Mouse (Mus musculus): ENCODE data around the gene Il22ra2. TPM values are rescaled to one million over a fixed set of nuclear protein-coding genes. Genes with fewer than 3 reads are reported as not detected.
"Not testable (repeated sequence)": the region's sequence is repeated elsewhere in the genome, so short reads cannot be mapped to it uniquely, and the experiment has no call there.

The Il22ra2 gene
- polyA plus RNA-seq, 1 experiment from 2014 or later = not detected

DNA sequence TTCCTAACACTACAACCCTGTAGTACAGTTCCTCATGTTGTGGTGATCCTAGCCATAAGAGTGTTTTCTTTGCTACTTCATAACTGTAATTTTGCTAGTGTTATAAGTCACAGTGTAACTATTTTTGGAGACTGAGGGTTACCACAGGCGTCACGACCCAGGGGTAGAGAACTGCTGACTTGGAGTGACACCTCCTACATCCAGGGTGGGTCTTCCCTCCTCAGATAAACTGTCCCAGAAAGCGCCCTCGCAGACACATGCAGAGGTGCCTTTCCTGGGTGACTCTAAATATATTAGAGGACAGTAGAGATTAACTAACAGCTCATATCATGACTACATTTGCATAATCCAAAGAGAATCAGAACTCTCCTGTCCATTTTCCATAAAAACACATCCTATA is 24.9 kb upstream of the Il22ra2 start:
- no peak overlapping the region for H3K27ac ChIP-seq (ENCODE audit: low read length)
- no peak for ATAC-seq (replicated peaks; ENCODE audit: extremely low read depth, insufficient read depth, low FRiP score)
- WGBS = 53% methylated on average over 4 of the region's 4 CpGs
- H3K4me1 ChIP-seq (ENCODE audit: control insufficient read depth, insufficient read depth, low read length) = peaks cover 18% of the 10 kb centered on the region
- H3K9me3 ChIP-seq (replicated peaks; ENCODE audit: control insufficient read depth, low read length) = no peaks in the 10 kb centered on the region
- no peak overlapping the region for H3K4me2 ChIP-seq (ENCODE audit: low read depth, low read length)
- no peaks in the 10 kb centered on the region for H3K27me3 ChIP-seq (ENCODE audit: control insufficient read depth, insufficient read depth, low read length)
- H3K9ac ChIP-seq (ENCODE audit: low read length) = 0 out of 2 replicates have a peak overlapping the region, but pooled peaks have one; percentile 3
- H3K36me3 ChIP-seq (ENCODE audit: control insufficient read depth, insufficient read depth) = peaks cover 21% of the 10 kb centered on the region
- H3K4me3 ChIP-seq (ENCODE audit: low read length) = no peak overlapping the region

DNA sequence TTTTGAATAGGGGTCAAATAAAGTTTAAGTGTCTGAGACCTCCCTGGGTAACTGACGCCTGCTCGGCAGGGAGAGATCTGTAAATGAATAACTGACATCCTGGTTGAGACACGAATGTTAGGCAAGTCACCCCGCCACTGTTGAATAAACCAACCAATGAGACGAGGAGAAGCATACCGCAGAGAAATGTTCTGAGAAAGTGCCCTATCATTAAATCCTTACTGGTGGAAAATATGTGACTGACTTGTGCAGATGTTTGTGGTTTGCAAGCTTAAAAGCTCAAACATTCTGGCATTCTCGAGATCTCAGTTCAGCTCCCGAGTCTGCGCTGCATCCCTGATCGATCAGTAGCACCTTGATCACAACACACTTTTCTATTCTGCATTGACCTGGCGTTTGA is 23.7 kb upstream of the Il22ra2 start:
- peaks cover 32% of the 10 kb centered on the region for H3K36me3 ChIP-seq (ENCODE audit: control insufficient read depth, insufficient read depth)
- H3K4me3 ChIP-seq (ENCODE audit: low read length) = no peak overlapping the region
- ATAC-seq (replicated peaks; ENCODE audit: extremely low read depth, insufficient read depth, low FRiP score) = no peak
- 75% methylated on average over 11 of the region's 11 CpGs for WGBS
- H3K9ac ChIP-seq (ENCODE audit: low read length) = no peak overlapping the region
- H3K4me1 ChIP-seq (ENCODE audit: control insufficient read depth, insufficient read depth, low read length) = peaks cover 13% of the 10 kb centered on the region
- no peak overlapping the region for H3K27ac ChIP-seq (ENCODE audit: low read length)
- H3K9me3 ChIP-seq (replicated peaks; ENCODE audit: control insufficient read depth, low read length) = no peaks in the 10 kb centered on the region
- no peaks in the 10 kb centered on the region for H3K27me3 ChIP-seq (ENCODE audit: control insufficient read depth, insufficient read depth, low read length)
- no peak overlapping the region for H3K4me2 ChIP-seq (ENCODE audit: low read depth, low read length)

DNA sequence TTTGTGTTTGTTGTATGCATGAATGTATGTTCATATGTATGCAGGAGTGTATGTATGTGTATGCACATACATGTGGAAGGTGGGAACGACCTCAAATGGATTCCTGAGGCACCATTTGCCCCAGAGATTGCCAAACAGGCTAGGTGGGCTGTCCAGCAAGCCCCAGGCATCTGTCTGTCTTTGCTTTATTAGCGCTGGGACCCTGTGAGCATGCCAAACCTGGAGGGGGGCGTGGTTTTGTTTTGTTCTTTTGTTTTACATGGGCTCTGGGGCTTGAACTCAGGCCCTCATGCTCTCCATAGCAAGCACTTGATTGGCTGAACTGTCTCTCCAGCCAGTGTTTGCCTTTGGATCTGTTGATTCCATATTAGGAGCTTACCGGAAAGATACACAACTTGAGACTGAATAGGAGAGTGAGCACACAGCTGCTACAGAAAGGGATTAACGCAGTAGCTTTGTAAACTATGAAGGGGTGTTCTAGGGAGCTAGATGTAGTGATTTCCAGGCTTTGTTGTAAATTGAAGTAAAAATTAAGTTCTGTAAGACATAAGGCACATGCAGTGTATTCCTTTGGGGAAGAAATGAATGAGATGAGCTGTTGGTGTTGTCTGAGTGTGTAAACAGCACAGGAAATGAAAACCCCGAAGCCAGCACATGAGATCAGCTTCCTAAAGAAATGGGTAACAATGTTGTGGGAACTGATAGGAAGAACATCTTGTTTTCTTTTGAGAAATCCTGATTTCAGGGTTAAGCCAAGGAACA is 22.3 kb upstream of the Il22ra2 start:
- H3K9me3 ChIP-seq (replicated peaks; ENCODE audit: control insufficient read depth, low read length) = no peaks in the 10 kb centered on the region
- WGBS = 73% methylated on average over 6 of the region's 6 CpGs
- H3K4me2 ChIP-seq (ENCODE audit: low read depth, low read length) = no peak overlapping the region
- no peak overlapping the region for H3K27ac ChIP-seq (ENCODE audit: low read length)
- peaks cover 42% of the 10 kb centered on the region for H3K36me3 ChIP-seq (ENCODE audit: control insufficient read depth, insufficient read depth)
- no peak overlapping the region for H3K4me3 ChIP-seq (ENCODE audit: low read length)
- 0 out of 2 replicates have a peak, but pooled peaks cover under 1% of the 10 kb centered on the region for H3K4me1 ChIP-seq (ENCODE audit: control insufficient read depth, insufficient read depth, low read length)
- ATAC-seq (replicated peaks; ENCODE audit: extremely low read depth, insufficient read depth, low FRiP score) = no peak
- H3K27me3 ChIP-seq (ENCODE audit: control insufficient read depth, insufficient read depth, low read length) = no peaks in the 10 kb centered on the region
- H3K9ac ChIP-seq (ENCODE audit: low read length) = no peak overlapping the region

DNA sequence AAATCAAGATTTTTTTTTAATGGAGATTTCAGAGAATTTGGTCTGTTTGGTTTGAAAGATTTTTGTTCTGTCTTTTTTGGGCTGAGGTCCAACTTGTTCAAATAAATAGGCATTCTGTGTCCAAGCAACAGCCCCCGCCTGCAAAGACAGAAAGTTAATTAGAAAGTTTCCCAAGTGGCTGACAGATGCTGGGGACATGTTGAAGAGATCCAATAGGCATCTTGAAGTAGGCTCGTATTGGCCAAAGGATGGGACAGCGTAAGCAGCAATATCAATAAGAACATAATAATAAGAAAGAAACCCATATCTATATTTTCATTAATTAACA is 21.7 kb upstream of the Il22ra2 start:
- H3K9me3 ChIP-seq (replicated peaks; ENCODE audit: control insufficient read depth, low read length) = no peaks in the 10 kb centered on the region
- H3K4me1 ChIP-seq (ENCODE audit: control insufficient read depth, insufficient read depth, low read length) = no peaks in the 10 kb centered on the region
- H3K4me3 ChIP-seq (ENCODE audit: low read length) = no peak overlapping the region
- ATAC-seq (replicated peaks; ENCODE audit: extremely low read depth, insufficient read depth, low FRiP score) = no peak
- WGBS = 82% methylated on average over 3 of the region's 3 CpGs
- no peak overlapping the region for H3K4me2 ChIP-seq (ENCODE audit: low read depth, low read length)
- peaks cover 47% of the 10 kb centered on the region for H3K36me3 ChIP-seq (ENCODE audit: control insufficient read depth, insufficient read depth)
- no peak overlapping the region for H3K9ac ChIP-seq (ENCODE audit: low read length)
- H3K27ac ChIP-seq (ENCODE audit: low read length) = no peak overlapping the region
- no peaks in the 10 kb centered on the region for H3K27me3 ChIP-seq (ENCODE audit: control insufficient read depth, insufficient read depth, low read length)

DNA sequence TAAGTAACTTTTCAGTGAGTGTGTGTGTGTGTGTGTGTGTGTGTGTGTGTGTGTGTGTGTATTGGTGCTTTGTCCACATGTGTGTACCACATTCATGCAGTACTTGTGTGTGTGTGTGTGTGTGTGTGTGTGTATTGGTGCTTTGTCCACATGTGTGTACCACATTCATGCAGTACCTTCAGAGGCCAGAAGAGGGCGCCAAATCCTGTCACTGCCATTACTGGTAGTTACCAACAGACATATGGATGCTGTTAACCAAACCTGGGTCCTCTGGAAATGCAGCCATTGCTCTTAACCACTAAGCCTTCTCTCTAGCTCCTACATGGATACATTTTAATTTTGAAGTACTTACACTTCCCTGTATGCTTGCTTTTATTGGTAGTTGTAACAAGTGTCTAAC is 20.3 kb upstream of the Il22ra2 start:
- not testable (repeated sequence) for H3K4me1 ChIP-seq (ENCODE audit: control insufficient read depth, insufficient read depth, low read length); ATAC-seq (replicated peaks; ENCODE audit: extremely low read depth, insufficient read depth, low FRiP score); H3K9ac ChIP-seq (ENCODE audit: low read length); H3K4me3 ChIP-seq (ENCODE audit: low read length); H3K27me3 ChIP-seq (ENCODE audit: control insufficient read depth, insufficient read depth, low read length); H3K27ac ChIP-seq (ENCODE audit: low read length); H3K9me3 ChIP-seq (replicated peaks; ENCODE audit: control insufficient read depth, low read length); H3K4me2 ChIP-seq (ENCODE audit: low read depth, low read length)
- peaks cover 61% of the 10 kb centered on the region for H3K36me3 ChIP-seq (ENCODE audit: control insufficient read depth, insufficient read depth)
- 33% methylated on average over 1 of the region's 1 CpGs for WGBS

DNA sequence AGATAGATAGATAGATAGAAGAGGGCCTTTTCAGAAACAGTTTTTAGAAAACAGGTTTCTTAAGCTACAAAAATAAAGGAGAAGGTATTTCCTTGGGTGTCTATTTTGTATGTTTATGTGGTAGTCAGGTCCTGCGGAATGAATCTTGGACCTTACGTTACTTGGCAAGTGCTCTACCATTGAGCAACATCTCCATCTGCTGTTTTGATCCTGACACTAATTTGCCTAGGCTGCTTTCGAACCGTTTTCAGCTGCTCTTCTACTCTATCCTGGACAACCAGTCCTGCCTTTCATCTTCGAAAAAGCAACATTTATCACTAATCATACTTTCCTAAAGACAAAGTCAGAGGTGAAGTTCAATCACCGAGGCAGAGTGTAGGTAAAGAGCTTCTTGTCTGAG is 18.6 kb upstream of the Il22ra2 start:
- no peak for ATAC-seq (replicated peaks; ENCODE audit: extremely low read depth, insufficient read depth, low FRiP score)
- H3K27me3 ChIP-seq (ENCODE audit: control insufficient read depth, insufficient read depth, low read length) = no peaks in the 10 kb centered on the region
- H3K4me1 ChIP-seq (ENCODE audit: control insufficient read depth, insufficient read depth, low read length) = no peaks in the 10 kb centered on the region
- no peak overlapping the region for H3K27ac ChIP-seq (ENCODE audit: low read length)
- no peak overlapping the region for H3K9ac ChIP-seq (ENCODE audit: low read length)
- 89% methylated on average over 6 of the region's 6 CpGs for WGBS
- no peak overlapping the region for H3K4me3 ChIP-seq (ENCODE audit: low read length)
- H3K9me3 ChIP-seq (replicated peaks; ENCODE audit: control insufficient read depth, low read length) = no peaks in the 10 kb centered on the region
- H3K4me2 ChIP-seq (ENCODE audit: low read depth, low read length) = no peak overlapping the region
- H3K36me3 ChIP-seq (ENCODE audit: control insufficient read depth, insufficient read depth) = peaks cover 70% of the 10 kb centered on the region

DNA sequence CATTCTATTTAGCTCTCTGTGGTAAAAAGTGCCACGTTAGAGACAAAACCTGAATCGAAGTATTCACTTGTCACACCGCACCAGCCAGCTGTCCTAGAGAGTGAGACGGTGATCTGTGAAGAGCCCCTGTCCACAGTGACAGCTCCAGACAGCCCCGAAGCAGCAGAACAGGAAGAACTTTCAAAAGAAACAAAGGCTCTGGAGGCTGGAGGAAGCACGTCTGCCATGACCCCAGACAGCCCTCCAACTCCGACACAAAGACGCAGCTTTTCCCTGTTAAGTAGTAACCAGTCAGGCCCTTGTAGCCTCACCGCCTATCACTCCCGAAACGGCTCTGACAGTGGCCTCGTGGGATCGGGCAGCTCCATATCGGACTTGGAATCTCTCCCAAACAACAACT is 12.7 kb upstream of the Il22ra2 start:
- Histone ChIP-seq H3K27me3 (ENCODE audit: control insufficient read depth, insufficient read depth, low read length) (no peaks in the 10 kb centered on the region), H3K9me3 (replicated peaks; ENCODE audit: control insufficient read depth, low read length) (no peaks in the 10 kb centered on the region), H3K4me1 (ENCODE audit: control insufficient read depth, insufficient read depth, low read length) (peaks cover 13% of the 10 kb centered on the region), H3K4me3 (ENCODE audit: low read length) (no peak overlapping the region), H3K9ac (ENCODE audit: low read length) (no peak overlapping the region), H3K4me2 (ENCODE audit: low read depth, low read length) (no peak overlapping the region), H3K36me3 (ENCODE audit: control insufficient read depth, insufficient read depth) (peaks cover 48% of the 10 kb centered on the region), H3K27ac (ENCODE audit: low read length) (peak overlapping the region; percentile 6; the same call in 1 of the 2 replicates)
- 54% methylated on average over 14 of the region's 14 CpGs for WGBS
- peak; percentile 12; the same call in 1 of the 2 replicates for ATAC-seq (replicated peaks; ENCODE audit: extremely low read depth, insufficient read depth, low FRiP score)

DNA sequence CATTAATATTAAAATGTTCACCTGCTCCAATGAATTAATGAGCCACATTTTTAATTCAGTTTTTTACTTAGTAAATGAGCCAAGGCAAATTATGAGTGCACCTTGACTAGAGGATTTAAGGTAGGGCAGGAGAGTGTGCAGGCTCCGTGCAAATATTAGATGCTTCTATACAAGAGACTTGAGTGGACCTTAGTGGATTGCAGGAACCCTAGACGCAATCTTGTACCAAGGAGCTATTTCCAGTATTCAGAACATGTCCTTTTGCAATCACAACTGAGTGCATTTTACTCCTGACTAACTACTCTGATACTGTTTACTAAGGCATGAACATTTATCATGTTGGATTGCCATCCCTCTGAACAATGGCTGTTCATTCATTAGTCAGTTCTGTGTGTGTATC is 10.2 kb upstream of the Il22ra2 start:
- H3K4me2 ChIP-seq (ENCODE audit: low read depth, low read length) = no peak overlapping the region
- H3K9me3 ChIP-seq (replicated peaks; ENCODE audit: control insufficient read depth, low read length) = no peaks in the 10 kb centered on the region
- H3K4me3 ChIP-seq (ENCODE audit: low read length) = no peak overlapping the region
- H3K27ac ChIP-seq (ENCODE audit: low read length) = no peak overlapping the region
- H3K4me1 ChIP-seq (ENCODE audit: control insufficient read depth, insufficient read depth, low read length) = peaks cover 17% of the 10 kb centered on the region
- H3K36me3 ChIP-seq (ENCODE audit: control insufficient read depth, insufficient read depth) = peaks cover 24% of the 10 kb centered on the region
- 41% methylated on average over 2 of the region's 2 CpGs for WGBS
- H3K9ac ChIP-seq (ENCODE audit: low read length) = no peak overlapping the region
- no peak for ATAC-seq (replicated peaks; ENCODE audit: extremely low read depth, insufficient read depth, low FRiP score)
- no peaks in the 10 kb centered on the region for H3K27me3 ChIP-seq (ENCODE audit: control insufficient read depth, insufficient read depth, low read length)

DNA sequence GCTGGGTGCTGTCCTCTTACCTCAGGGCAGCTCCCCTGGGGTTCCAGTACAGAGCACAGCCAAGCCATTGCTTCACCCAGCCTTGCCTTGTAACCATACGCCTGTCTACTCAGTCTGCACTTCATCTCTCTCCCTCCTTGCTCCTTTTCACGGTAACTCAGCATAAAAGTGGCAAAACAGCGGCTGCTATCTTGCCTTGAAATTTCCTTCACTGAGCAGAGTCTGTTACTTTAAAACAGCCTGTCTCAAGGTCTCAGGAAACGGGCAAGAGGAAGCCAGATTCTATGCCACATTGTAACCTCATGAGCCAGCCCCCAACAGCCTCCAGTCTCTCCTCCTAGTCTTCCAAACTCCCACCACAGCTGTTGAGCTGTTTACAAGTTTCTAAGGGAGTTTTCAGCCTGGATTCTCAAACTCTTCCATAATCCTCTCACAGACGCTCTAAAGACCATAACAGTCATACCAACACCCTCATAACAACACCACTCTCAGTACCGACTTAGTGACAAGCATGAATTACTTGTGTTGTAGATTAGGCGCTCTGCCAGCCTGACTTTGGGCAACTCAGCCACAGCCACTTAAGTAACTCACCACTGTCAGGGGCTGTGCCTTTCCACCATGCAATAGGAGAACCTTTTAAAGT is 8.6 kb upstream of the Il22ra2 start:
- H3K4me2 ChIP-seq (ENCODE audit: low read depth, low read length) = peak overlapping the region; percentile 24; the same call in 1 of the 2 replicates

More for the DNA sequence above, 8.6 kb upstream of the Il22ra2 start:
- 19% methylated on average over 7 of the region's 7 CpGs for WGBS
- no peaks in the 10 kb centered on the region for H3K9me3 ChIP-seq (replicated peaks; ENCODE audit: control insufficient read depth, low read length)
- no peak overlapping the region for H3K9ac ChIP-seq (ENCODE audit: low read length)
- no peaks in the 10 kb centered on the region for H3K27me3 ChIP-seq (ENCODE audit: control insufficient read depth, insufficient read depth, low read length)
- peaks cover 10% of the 10 kb centered on the region for H3K36me3 ChIP-seq (ENCODE audit: control insufficient read depth, insufficient read depth)
- ATAC-seq (replicated peaks; ENCODE audit: extremely low read depth, insufficient read depth, low FRiP score) = peak; percentile 59
- no peak overlapping the region for H3K4me3 ChIP-seq (ENCODE audit: low read length)
- peaks cover 17% of the 10 kb centered on the region for H3K4me1 ChIP-seq (ENCODE audit: control insufficient read depth, insufficient read depth, low read length)
- peak overlapping the region; percentile 37 for H3K27ac ChIP-seq (ENCODE audit: low read length)

All from heart, embryonic 16.5 days (tissue).